Mouse (Mus musculus) embryo, embryonic 10 days (tissue): ENCODE results near the gene Tctex1d4.

ENCODE experiments used
- DNase-seq: peaks from one replicate; pipeline ENCODE4 v3.0.0-alpha.2; 2015; ENCODE audit warnings: low spot score

Gene Tctex1d4

DNA sequence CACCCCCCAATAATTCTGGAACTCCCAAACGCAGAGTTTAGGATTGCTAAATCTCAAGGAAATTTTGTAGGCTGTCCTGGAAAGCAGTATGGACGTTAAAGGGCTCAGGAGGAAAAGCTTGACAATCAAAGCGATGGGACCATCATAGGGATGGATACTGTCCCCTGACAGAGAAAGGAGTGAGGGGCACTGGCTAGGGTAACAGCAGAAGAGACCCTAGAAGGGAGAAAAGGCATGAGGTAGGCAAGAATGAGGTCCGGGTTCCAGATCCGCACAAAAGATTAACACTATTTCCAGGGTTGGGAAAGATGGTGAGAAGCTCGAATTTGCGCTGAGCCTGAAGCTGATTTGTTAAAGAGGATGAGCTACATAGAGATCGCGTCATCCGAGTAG is 6.5 kb upstream of the Tctex1d4 start:
- no peak for DNase-seq

DNA sequence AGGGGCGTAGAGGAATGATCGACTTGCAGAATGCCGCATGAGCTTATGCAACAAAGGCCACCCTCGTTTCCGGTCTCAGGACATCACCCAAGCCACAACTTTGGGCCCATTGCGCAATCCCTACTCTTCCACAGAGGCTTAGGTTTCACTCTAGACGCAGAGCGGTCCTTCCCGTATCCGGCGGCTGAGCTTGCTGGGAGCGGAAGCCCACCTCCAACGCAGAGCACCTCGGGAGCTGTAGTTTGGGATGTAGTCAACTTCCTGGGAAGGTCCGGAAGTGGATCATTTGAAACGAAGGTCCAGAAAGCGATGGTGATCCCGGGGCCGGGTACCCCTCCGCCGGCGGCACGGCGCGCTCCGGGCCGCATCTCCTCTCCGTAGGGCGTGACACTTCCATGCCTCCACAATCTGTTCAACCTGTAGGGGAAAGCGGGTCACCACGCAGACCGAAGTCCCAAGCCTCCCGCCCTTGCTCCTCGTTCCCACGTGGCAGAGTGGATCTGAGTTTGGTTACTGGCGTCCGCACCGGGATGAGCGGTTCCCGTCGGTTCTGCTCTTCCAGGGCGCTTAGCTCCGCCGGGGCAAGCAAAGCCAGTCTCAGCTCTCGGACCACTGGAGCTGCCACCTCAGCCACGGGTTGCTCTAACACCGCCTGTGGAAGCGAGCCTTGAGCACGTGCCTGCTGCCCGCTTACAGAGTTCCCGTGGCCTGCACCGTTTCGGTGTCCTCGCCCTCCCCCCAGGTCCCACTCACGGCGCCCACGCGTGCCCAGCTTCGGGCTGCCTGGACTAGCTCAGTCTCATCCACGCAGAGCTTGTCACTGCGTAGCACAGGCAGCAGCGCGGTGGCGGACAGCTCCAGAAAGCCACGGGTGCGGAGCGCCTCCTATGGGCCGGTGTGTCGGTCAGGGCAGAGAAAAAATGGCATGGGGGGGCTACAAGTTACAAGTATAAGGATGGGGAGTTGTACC is 5.9 kb upstream of the Tctex1d4 start:
- DNase-seq, result peak; percentile 98

DNA sequence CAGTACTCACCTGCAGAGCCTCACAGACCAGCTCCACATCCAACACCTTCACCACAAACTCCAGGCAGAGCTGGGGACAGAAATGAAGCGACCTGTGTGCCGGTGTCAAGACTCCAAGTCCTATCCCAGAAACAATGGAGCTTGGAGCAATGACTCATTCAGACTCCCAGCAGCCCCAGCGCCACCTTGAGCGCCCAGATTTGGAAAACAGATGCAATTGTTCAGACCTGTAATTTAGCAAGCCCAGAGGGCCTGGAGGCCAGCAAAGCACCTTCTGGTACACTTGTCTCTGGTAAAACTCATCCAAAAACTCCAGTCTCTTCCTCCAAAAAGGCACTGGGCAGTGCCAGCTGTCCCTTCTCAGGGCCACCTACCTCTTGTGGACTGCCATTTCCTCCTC is 4.4 kb upstream of the Tctex1d4 start:
- DNase-seq, result no peak

DNA sequence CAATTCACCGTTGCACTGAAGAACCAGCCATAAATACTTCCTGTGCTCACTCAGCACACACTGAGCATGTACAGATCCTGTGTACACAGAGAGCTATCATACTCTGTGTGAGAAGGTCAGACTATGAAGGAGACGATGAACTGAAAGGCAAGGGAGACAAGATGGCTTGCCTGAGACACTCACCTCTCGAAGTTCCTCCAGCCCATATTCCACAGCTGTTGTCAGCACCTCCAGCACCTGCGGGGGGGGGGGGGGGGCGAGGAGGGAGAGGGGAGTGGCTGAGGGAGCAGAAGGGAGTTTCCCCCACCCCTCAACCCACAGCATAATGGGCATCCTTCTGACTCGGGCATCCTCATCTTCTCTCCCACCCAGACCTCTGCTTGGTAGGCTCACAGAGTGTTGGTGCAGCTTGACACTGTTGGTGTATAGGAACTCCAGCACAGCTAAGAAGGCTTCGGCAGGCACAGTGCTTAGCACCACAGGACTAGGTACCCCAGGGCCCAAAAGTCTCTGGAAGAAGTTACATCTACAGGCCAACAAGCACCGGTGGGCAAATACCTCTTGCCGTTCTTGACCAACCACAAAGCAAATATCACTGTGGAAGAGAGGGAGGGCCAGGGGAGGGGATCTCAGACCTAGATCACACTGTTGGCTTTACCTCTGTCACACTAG is 2.9 kb upstream of the Tctex1d4 start:
- DNase-seq, result no peak

DNA sequence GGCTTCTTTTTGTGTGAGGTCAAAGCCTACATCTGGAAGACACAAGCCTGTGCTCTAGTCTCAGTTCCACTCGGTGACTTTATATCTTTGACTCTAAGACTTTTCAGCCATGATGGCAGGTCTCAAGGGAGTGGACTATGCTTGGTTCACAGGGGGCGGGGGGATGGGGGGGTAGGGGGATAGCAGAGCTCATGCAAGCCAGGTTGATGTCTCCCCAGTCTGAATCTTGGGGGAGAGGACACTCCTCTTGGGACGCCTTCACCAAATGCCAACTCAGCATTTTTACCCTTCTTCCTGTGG is 2.4 kb upstream of the Tctex1d4 start:
- DNase-seq, result no peak

DNA sequence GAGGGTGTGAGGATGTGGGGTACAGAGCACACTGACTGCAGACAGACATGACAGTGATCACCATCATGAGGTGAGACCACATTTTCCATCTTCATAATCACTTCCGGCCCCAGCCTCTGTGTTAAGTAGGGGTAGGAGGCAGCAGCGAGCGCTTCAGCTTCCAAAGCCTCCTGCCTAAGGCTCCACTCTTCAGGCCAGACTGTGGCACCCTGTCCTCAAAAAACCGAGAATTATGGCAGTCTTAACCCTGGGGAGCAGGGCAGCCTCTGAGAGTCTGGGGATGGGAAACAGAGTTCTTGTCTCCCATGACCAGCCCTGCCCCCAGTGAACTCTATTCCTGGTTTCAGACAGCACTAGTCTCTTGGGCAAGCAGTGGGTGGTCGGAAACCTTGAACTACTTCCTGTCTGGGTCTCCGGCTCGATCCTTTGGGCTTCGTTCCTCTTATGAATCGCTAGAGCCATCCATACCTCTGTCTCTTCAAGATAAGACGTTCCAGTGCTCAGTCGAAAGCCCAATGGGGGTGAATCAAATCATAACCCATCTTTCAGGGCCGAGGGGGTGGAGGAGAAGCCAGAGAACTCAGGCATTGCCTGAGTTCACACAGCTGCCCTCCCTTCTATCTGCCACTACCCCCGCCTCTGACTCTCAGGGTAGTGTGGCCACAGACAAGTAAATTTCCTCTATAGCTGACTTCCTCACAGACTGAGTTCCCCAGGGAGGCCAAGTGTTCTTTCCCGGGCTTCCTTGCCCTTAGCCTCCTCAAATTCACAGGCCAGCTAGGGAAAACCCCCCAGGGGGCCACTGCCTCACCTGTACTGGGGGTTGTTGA is 1.9 kb upstream of the Tctex1d4 start:
- DNase-seq, result no peak

DNA sequence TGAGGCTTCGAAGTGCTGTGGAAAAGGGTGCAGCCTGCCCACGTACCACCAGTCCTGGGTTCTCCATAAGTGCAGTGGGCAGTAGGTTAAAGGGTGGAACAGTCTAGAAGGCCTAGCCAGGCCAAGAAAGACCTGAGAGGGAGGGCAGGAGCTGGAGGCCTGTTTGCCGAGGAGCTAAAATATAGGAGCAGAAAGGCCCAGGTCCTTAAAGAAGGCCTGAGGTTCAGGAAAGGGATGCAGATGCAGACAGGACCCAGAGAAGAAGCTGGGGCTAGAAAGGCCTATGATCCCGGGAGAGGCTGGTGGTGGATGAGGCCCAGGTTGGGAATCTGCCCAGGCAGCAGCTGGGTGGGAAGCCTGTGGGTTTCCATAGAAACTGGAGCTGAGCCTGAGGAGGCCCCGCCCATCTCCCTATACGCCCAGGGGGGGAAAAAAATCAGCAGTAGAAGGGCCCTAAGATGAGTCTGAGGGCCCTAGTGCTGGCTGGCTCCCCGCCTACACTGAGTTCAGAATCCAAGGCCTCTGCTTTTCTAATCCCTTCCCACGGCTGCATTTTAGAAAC is 1.2 kb upstream of the Tctex1d4 start, which contains the start of gene Btbd19:
TSS of gene Btbd19 (minus strand) at position 378 of the 562 bp plus-strand sequence.
- peak; percentile 64 for DNase-seq

DNA sequence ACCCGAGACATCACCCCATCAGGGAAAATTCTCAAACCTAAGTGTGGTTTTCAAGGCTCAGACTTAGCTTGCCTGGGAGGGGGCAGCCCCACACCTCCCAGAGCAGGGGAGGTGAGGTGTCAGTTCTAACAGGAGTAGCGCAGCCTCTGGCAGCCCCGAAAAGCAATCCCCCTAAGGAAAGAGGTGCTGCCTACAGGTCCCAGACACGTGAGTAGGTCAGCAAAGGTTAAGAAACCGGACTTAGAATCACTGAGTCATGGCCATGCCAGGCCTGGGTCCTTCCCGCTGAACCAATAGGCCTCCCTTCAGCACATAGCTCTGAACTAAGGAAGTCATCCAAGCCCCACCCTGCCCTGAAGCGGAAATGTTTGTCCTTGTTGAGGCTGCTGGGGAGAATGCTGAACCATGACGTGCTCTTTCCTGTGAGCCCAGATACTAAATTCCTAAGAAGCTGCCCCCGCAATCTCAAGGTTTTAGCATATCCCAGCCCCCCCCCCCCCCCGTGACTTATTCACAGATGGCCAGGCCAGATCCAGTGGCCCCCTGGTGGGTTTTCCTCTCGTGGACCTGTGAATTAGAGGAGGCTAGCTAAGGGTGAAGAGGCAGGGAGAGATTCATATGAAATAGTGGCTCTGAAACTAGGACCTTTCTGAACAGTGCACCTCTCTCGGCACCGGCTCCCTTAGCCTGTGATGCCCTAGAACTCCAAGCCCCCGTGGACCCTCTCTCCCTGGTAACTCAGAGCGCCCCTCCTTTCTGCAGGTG is 502 bp upstream of the Tctex1d4 start:
- DNase-seq, result peak; percentile 72

DNA sequence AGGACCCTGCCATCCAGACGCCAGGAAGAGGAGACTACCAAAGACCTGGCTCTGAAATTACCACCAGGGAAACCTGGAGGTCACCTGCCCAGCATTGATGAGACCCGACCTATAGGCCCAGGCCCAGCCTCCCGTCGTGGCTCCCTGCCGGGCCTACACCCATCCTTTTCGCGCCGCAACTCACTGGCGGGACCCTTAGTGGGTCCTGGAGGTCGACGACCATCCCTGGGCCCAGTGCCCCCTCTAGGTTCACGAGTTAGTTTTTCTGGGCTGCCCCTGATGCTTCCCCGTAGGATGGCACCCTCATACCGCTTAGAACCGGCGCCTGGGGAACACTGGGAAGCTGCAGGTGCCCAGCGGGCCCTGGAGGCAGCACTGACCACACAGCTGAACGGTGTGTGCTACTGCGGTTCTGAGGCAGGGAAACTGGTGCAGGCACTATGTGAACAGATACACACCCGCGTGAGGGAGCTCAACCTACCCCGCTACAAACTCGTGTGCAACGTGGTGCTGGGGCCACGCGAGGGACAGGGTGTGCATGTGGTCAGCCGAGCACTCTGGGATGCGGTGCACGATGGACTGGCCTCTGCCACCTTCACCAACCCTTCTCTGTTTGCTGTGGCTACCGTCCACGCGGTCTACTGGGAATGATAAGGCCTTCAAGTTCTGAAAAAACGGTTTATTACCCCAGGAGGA is 1.5 kb downstream of the Tctex1d4 start:
- DNase-seq, result no peak

DNA sequence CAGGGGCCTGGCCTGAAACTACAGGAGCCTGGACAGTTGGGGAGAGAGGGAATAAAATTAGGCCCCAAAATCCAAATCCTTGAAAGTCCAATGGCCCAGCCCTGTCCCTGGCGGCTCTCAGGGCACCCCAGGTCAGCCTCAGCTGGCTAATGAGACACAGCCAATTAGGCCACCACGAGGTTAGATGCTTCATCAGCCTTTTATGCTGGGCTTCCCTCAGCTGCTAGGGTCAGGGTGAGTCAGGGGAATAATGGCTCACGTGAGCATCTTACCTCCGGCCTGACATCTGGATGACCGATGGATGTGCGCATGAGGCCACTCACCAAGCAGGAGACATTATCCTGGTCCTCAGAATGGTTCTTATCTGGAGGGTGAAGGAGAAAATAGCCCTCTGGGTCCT is 4.2 kb downstream of the Tctex1d4 start:
- no peak for DNase-seq

DNA sequence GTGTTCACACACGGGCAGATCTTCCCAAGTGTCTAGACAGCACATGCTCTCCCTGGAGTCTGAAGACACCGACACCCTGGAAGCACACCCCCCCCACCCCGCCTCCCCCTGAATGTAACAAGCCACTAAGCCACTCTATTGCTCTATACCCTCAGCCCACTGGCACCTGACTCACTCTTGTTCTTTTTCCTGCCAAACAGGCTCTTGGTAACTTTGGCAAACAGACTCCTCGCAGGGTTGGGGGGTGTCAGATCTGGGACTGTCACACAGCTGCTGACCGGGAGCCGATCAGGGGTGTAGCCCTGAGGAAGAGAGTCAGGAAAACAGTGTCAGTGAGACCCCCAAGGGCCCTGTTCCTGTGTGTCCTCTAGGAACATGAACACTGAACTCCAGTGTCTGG is 4.6 kb downstream of the Tctex1d4 start:
- DNase-seq, result no peak

DNA sequence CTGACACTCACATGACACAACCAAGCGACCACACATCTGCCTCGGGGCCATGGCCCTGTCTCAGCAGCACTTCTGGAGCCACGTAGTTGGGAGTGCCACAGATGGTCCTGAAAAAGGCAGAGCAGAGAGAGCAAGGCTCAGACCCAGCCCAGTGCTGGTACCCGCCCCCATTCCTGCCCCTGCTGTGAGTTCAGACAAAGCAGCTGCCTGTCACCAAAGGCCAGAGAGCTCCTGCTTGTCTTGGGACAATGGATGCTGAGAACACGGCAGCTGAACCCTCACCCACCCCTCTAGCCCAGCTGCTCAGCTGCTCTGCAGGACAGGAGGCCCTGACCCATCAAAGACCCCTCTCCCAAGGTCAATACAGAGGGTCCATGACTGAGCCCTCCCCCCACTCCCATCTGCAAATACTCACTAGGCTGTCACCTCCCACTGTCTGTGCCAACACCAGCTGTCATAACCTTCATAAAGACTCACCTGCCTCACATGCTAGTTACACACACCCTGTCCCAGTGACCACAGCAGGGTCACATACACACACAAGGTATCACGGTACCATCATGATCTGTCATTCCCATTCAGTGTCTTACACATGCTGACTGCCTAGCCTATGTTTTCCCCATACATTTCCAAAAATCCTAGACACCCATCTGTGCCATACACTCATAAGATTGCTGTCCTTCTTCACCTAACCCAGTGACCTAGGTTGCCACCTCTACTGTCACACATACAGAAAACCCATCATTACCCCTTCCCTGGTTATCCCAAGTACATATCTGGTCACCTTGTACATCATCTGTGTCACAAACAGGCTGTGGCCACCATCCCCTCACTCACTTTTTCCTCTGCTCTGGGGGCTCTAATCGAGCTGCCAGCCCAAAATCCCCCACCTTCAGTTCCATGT is 5.5 kb downstream of the Tctex1d4 start:
- peak; percentile 80 for DNase-seq

DNA sequence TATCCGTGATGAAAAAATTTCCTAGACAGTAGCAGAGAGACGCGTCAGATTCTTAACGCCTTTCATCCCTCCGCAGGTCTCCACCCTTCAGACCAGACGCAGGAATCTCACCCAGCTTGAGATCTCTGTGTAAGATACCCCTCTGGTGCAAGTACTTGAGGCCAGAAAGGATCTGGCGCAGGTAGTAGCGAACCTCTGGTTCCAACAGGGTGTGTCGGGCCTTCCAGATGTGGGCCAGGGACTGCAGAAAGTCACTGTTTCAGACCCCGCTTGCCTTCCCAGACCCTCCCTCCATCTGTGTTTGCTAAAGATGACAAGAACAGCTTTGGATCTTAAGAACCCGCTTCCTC is 6.2 kb downstream of the Tctex1d4 start:
- DNase-seq, result no peak

DNA sequence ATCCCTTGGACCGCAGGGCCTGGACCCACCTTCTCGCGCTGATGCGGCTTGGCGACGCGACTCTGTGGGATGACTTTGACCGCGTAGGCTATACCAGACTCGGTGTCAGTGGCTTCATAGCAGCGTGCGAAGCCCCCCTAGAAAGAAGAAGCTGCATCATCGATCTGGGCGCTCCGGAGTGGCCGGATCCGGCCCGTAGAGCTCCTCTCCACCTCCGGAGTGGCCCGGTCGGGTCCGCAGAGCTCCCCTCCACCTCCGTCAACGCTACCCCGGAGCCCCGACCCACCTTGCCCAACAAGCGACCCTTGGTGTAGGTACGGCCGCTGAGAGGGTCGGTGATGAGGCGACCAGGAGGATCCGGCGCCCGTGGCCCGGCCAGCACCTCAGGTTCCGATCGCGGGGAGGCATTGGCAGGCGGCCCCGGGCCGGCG is 6.8 kb downstream of the Tctex1d4 start:
- DNase-seq, result no peak

DNA sequence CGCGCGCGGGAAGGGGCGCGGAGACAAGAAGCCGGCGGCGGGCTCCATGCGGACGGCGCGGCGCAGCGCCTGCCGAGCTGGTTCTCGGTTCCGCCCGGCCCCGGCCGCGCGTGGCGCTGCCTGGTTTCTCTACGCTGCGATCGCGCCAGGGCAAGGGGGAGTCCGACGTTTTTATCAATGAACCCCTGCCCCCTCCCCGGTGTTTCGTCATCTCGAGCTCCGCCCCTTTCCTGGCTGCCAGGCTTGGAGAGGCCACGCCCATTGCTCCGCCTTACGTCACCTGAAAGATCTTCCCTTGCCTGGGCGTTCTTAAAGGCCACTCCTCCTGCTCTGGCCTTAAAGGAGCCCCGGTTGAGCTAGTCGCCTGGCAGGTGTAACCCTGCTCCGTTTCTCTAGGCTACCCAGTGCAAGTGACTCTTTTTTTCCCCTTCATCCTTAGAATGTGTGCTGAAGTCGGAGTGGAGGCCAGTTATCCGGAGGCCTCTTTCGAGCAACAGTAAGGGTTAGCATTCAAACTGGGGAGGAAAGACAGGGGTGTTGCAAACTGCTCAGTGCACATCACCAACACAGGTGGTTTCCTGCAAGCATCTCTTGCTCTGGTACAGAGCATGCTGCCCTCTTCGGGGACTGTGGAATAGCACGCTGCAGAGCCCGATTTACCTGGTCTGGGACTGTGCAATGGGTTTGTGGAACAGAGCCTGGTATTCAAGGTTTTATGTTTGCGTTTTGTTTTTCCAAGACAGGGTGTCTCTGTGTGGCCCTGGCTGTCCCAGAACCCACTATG is 7.4 kb downstream of the Tctex1d4 start, which contains the start of gene Plk3:
TSS of gene Plk3 (minus strand) at position 147 of the 784 bp plus-strand sequence.
- DNase-seq, result peak; percentile 99

DNA sequence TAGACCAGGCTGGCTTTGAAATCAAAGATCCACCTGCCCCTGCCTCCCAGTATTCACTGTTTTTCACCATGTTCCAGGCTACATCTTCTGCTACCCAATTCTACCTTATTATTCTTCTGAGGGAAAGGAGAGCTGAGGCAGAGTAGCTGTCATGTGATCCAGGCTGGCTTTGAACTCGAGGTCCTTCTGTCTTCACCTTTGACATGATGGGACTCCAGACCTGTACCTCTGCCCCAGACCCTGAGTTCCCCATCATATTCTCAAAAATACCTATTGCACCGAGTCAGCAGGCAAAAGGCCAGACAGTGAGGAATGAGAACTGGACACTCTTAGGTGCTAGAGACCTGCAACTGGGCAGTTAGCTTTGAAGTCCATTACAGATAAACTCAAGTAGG is 8.0 kb downstream of the Tctex1d4 start:
- no peak for DNase-seq

DNA sequence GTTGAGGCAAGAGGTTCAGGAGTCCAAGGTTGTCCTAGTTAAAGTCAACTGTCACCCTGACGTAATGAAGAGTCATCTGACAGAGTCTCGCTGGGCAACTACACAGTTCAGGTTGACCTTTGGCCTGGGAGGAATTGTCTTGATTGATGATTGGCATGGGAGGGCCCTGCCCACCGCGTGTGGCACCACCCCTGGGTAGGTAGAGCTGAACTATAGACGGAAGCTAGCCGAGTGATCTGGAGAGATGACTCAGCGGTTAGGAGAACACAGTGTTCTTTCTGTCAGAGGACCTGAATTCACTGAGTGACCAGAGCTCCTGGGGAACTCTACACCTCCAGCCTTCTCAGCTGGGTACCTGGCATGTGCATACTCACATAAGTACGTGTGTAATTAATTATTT is 9.4 kb downstream of the Tctex1d4 start:
- no peak for DNase-seq

DNA sequence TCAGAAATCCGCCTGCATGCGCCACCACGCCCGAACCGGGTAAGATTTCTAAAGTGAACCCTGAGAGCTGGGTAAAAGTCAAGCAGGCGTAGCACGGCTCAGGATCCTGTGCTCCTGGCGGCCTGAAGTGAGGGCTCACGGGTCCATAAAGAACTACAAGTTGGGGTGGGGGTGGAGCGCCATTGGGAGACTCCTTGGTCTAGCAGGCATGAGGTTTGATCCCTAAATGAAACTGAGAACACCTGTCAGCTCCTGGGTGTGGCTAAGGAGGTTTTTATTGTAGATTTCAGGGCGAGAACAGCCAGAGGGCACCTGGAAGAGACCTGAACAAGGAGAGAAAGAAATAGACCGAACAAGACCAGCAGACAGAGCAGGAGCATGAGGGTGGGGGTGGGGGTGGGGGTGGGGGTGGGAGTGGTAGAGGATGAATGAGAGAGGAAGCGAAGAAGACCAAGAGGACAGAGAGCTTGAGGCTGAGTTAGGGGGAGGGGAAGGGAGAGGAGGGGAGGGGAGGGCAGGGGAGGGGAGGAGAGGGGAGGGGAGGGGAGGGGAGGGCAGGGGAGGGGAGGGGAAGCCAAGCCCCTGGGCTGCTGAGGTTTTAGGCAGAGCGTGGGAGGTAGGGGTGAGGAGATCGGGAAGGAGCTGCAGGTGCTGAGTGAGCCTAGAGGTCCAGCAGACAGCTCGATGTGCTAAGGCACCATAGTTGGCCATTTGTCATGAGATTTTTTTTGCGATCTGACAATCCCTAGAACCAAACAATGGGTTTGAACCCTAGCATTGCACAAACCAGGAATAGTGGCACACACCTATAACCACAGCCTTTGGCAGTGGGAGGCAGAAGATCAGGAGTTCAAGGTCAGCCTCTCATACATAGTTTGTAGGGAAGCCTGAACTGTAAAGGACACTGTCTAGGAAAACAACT is 12.0 kb downstream of the Tctex1d4 start:
- no peak for DNase-seq
